Mouse (Mus musculus): ENCODE results near the gene Gata3.

Gene Gata3

GRCm38 (mm10) chr2:9886031-9886430 lies 3.8 kb downstream of the Gata3 start:
- no peak for DNase-seq (ENCODE audit: low read depth, low spot score)

DNA sequence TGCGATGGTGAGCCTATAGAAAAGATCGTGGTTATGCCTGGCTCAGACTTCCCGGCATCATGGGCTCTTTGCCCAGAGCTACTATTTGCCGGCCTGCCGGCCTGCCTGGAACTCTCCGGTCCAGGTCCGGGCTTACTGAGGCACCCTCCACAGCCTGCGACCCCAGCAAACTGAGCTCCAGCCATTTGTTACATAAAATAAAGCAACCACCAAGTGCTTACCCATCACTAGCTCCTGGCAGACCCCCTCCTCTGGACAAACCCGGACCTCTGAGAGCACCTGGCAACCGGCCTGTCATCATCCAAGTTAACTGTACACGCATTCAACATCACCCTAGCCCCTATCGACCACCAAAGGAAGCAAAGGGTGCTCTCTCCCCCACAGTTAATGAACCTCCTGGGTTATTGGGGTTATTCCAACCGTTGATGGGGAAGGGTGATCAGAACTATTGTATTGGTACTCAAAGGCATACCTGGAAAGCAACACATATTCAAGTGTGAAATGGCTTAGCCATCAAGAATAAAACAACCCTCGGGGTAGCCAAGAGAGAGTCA lies 4.5 kb downstream of the Gata3 start:
- no peak for DNase-seq (ENCODE audit: low read depth, low spot score)

DNA sequence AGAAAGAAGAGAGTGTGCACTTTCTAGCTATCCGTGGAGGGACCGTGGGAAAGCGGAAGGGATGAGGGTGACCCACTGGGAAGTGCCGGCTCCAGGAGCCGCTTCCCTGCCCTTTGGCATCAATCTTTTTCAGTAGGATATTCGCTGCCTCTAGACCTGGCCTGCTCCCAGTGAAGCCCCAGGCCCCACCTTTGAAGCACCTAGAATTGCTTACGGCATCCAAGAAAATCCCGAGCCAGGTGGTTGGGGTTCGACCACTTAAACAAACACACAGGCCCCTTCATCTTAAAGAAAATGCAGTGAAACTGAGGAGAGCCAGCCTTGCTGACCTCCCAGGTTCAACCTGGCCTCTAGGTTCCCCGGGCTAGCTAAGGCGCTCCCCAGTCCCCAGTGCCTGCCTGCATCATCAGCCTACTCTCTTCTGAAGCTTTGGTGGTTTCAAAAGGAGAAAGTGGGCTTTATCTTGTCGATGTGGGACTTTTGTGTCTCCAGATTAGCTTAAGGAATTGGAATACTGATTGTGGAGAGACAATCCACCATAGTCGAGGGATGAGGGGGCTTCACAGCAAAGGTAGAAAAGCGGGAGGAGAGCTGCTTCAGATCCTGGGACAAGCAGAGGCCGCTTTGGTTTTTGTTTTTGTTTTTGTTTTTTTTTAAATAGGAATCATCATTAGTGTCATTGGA lies 5.2 kb downstream of the Gata3 start:
- DNase-seq (ENCODE audit: low read depth, low spot score), result peak; percentile 25

- DNase-seq (ENCODE audit: low read depth, low spot score), result no peak
Measured at GRCm38 (mm10) chr2:9883803-9884532, 5.9 kb downstream of the Gata3 start.

- DNase-seq (ENCODE audit: low read depth, low spot score), result peak; percentile 66
Measured at GRCm38 (mm10) chr2:9882926-9883802, 6.7 kb downstream of the Gata3 start.

GRCm38 (mm10) chr2:9882371-9882925 lies 7.4 kb downstream of the Gata3 start:
- peak; percentile 64 for DNase-seq (ENCODE audit: low read depth, low spot score)

DNA sequence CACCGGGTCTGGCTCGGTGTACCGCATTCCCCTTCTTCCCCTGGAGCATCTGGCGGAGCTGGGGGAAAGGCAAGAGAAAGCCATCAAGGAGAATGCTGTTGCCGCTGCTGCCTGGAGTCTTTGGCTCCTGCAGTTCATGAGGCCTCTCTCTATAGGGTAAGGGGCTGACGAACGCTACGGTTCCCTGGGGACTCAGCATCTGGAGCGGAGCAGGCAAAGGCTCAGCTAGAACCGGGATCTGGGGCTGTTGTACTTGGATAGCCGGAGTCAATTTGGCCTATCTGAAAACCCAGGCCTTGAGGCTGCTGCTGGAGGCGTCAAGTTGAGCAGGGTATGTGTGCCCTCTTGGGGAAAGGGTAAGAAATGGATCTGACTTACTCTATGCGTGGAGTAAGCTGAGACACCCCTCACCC lies 8.2 kb downstream of the Gata3 start:
- DNase-seq (ENCODE audit: low read depth, low spot score), result peak; percentile 61

DNA sequence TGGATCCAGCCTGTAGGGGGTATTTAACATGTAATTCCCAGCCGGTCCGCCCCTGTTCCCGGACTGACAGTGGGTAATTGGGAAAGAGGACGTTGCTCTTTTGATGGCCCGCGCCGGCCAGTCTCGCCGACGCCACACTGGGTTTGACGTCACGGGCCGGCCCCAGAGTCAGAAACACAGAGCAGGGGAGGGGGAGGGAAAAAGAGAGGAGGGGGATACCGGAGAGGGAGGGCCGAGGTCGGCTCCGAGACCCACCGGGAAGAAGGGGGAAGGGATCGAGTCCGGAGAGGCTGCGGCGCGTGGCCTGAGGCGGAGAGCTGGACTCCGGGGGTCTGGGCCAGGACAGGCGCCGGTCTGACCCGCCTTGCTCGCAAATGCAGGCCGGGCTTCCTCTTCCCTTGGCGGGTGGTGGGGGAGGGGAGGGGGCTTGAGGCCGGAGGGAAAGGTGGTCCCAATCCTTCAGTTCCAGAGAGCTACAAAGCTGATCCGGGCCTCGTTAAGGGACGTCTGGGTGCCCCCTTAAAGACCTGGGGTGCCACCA lies 8.7 kb downstream of the Gata3 start, which contains the start of gene 4930412O13Rik:
Gene 4930412O13Rik, plus strand, starts transcription at position 202 of the 541 bp plus-strand sequence.
- no peak for DNase-seq (ENCODE audit: low read depth, low spot score)

DNA sequence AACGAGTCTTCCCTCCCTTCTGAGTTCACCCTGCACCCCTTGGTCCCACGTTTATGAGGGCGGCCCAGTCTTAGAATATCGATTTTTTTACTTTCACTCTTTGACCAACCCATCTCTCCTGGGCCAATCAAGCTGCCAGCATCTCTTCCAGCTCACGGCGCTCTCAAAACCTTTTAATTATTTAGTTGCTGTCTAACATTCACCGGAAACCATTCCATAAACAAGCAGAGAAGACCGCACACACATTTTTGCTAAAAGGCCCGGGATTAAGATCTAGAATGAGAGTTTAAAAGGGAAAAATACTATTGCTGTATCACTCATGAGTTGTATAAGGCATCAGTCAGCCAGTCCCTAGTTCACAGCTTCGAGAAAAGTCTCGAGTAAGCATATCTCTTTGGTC lies 9.6 kb downstream of the Gata3 start:
- no peak for DNase-seq (ENCODE audit: low read depth, low spot score)

DNA sequence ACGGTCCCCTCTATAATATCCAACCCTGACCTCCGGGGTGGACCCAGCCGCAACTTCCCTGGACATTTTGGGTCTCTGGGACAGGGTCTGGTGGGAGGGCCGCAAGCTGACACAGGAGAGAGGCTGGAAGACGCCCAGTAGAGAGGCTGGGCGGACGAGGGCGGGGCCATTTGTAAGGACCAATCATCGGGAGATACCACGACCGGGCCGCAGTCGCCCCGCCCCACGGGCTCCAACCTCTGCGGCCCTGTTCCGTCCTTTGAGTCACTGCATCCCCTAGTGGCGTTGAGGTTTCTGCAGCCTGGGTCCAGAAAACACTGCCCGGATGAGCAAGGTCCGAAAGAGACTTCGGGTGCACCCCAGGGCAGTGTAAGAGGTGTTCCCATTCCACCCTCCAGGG lies 10.3 kb downstream of the Gata3 start:
- peak; percentile 99 for DNase-seq (ENCODE audit: low read depth, low spot score)

- no peak for DNase-seq (ENCODE audit: low read depth, low spot score)
Measured at GRCm38 (mm10) chr2:9879092-9879491, 10.7 kb downstream of the Gata3 start.

DNA sequence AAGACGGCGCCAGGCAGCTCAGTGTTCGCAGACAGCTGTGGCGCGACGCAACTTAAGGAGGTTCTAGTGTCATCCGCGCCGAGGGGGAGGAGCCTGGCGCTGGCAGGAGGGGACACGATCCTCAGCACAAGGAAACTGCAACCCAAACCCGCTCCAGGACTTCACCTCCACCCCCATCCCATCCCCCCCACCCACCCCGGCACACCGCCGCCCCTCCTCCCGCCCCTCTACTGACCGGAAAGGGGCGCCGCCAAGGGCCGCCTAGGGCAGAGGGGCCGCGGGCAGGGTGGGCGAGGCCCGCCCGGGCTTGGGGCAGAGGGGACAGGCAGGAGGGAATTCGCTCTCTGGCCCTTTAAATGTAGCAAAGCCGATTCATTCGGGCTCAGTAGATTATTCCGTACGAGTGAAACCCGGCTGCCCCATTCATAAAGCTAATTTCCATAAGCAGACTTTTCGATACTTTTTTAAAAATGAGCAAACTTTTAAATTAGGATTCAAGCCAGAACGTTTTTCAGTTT lies 11.2 kb downstream of the Gata3 start:
- DNase-seq (ENCODE audit: low read depth, low spot score), result peak; percentile 86

DNA sequence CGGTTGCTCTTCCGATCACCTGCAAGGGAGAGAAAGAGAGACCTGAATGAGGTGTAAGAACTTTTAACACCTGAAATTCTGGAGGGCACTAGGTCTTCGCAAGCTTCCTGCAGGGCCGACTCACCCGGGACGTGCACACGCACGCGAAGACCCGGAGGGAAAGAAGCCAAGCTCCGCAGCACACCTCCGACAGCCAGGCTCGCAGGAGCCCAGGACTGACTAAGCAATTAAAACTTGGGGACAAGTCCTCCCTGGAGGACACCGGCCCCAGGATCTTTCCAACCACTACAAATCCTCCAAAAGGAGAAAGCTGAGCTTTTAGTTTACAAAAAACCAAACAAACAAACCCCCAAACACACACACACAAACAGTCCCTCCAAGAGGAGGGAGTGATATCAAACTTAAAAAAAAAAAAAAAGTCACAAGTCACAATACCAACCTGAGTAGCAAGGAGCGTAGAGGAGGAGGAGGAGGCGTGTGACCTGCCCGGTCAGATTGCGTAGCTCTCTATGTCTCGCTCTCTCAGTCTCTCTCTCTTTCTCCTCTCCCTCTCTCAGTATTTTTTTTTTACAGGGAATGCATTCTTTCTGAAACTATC lies 11.8 kb downstream of the Gata3 start:
- peak; percentile 46 for DNase-seq (ENCODE audit: low read depth, low spot score)

DNA sequence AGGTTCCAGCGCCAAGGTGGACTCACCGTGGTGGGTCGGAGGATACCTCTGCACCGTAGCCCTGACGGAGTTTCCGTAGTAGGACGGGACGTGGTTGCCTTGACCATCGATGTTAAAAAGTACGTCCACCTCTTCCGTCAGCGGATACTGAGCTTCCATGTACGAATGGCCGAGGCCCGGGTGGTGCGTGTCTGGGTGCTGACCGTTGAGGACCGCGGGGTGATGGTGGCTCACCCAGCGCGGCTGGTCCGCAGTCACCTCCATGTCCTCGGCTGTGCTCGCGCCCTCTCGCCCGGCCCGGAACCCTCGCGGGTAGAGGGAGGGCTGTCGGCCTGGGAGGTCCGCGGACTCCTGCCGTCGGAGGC lies 12.5 kb downstream of the Gata3 start:
- peak; percentile 37 for DNase-seq (ENCODE audit: low read depth, low spot score)

DNA sequence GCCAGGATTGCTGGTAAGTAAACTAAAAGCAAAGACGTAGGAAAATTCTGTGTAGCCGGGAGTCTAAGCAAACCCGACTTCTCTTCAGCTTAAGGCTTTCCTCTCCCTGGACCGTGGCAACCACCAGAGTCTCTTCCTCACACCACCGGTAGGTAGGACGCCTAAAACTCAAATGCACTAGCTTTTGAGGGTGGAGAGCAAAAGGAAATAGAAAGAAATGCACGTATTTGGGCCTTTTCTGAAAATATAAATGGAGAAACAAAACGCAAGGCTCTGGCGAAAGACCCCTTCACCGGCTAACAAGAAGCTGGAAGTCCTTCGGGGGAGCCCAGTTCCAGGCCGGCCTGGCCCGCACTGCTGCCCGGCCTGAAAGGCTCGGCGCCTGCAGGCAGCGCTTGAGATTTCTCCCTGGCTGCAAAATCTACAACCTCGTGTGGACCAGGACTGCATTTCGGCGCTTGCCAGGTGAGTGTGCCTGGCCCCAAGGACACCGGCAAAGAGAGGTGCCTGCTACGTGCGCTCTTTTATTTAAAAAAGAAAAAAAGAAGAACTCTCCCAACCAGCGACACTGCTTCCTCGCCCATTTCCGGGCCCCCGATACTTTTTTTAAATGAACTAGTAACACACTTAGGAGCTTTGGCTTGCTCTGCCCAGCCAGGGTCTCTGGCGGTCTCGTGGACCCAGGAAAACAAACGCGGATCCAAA lies 13.1 kb downstream of the Gata3 start:
- DNase-seq (ENCODE audit: low read depth, low spot score), result peak; percentile 42

DNA sequence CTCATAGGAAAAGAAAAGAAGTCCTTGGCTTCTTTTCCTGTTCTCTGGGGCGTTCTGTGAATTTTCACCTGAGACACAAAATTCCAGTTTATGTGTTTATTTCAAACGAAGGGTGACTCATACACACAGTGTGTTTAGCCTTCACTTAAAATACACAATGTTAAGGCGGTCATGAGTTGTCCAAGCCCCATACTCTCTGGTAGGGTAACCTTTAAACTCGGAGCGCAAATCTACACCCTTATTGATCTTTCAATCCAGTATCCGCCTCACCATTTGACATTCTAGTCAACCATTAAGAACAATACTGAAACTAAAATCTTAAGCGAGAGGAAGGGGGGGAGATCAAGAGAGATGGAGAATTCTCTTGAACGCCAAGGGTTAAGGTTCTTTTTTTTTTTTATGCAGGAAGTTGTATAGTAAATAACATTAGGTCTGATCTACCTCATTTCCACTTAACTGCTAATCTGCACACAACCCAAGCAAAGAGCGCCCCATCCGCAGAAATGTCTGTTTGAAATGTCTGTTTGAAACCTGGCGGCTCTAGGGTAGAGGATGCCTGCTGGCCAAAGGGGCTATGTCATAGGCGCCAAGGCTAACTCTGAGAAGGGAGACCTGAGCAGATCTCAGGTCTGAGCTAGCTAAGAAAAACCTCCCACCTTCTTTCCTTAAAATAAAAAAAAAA lies 14.0 kb downstream of the Gata3 start:
- DNase-seq (ENCODE audit: low read depth, low spot score), result no peak

DNA sequence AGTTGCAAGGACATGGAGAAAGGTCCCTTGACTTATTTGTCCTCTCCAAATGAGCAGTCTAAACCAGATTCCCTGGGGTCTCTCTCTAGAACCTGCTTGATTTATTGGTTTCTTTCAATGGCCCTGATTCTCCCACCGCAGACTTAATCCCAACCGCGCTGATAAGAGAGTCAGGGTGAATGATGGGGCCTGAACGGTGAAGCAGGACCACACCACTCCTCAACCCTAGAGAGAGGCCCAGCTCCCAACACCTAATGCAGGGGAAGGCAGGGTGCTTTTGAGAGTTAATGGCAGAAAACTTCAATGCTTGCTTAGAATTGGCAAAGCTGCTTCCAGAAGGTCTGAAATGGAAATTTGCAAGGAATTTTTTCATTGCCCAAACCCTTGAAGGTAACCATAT lies 14.6 kb downstream of the Gata3 start:
- DNase-seq (ENCODE audit: low read depth, low spot score), result no peak

DNA sequence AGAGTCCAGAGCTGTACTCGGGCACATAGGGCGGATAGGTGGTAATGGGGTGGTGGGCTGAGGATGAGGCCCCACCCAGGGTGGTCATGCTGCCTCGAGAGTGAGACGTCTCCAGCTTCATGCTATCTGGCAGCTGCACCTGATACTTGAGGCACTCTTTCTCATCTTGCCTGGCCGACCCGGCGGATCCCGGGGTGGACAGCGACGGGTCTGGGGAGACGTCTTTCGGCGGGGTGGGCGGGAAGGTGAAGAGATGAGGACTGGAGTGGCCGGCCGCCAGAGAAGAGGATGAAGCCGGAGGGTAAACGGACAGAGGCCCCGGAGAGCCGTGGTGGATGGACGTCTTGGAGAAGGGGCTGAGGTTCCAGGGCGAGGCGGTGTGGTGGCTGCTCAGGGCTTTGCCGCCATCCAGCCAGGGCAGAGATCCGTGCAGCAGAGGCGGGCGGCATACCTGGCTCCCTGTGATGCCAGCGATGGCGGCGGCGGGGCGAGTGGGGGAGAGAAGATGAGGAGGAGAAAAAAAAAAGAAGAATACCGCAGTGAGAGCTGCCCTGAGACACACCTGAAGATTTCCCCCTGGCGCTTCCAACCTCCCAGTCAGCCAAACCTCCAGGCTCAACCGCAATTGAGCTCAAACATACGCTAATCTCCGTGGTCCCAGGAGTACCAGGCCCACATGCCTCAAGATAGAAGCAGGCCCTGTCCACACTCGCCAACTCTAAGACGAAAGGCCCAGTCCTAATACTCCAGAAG lies 15.2 kb downstream of the Gata3 start:
- peak; percentile 37 for DNase-seq (ENCODE audit: low read depth, low spot score)

- no peak for DNase-seq (ENCODE audit: low read depth, low spot score)
Measured at GRCm38 (mm10) chr2:9873757-9874156, 16.1 kb downstream of the Gata3 start.
